Mouse (Mus musculus): Measurements from ENCODE around the gene Ttll10.
A peak's percentile ranks its signal among the peaks of the same experiment; 100 is the strongest.

Gene Ttll10

GRCm38 (mm10) chr4:156065156-156065894 lies 6.1 kb upstream of the Ttll10 start:
- no peak for DNase-seq

GRCm38 (mm10) chr4:156064510-156064897 lies 5.3 kb upstream of the Ttll10 start:
- no peak for DNase-seq

GRCm38 (mm10) chr4:156063861-156064509 lies 4.8 kb upstream of the Ttll10 start:
- no peak for DNase-seq

GRCm38 (mm10) chr4:156059713-156060112 lies 499 bp upstream of the Ttll10 start:
- no peak for DNase-seq

GRCm38 (mm10) chr4:156058826-156059225 lies 388 bp downstream of the Ttll10 start:
- DNase-seq: no peak

GRCm38 (mm10) chr4:156057702-156058101 lies 1.5 kb downstream of the Ttll10 start:
- DNase-seq: no peak

- DNase-seq: no peak
Measured at GRCm38 (mm10) chr4:156055173-156055572, 4.0 kb downstream of the Ttll10 start.

- no peak for DNase-seq
Measured at GRCm38 (mm10) chr4:156054606-156055005, 4.6 kb downstream of the Ttll10 start.

- no peak for DNase-seq
Measured at GRCm38 (mm10) chr4:156054130-156054529, 5.1 kb downstream of the Ttll10 start.

GRCm38 (mm10) chr4:156053113-156053512 lies 6.1 kb downstream of the Ttll10 start:
- no peak for DNase-seq

- no peak for DNase-seq
Measured at GRCm38 (mm10) chr4:156050391-156050980, 8.7 kb downstream of the Ttll10 start.

- no peak for DNase-seq
Measured at GRCm38 (mm10) chr4:156049779-156050178, 9.4 kb downstream of the Ttll10 start.

GRCm38 (mm10) chr4:156044754-156045153 lies 14.5 kb downstream of the Ttll10 start:
- DNase-seq: no peak

GRCm38 (mm10) chr4:156034901-156035300 lies 24.3 kb downstream of the Ttll10 start:
- no peak for DNase-seq

GRCm38 (mm10) chr4:156034301-156034700 lies 24.9 kb downstream of the Ttll10 start:
- no peak for DNase-seq

GRCm38 (mm10) chr4:156033476-156034119 lies 25.6 kb downstream of the Ttll10 start:
- peak; percentile 30 for DNase-seq

GRCm38 (mm10) chr4:156032856-156033255 lies 26.4 kb downstream of the Ttll10 start:
- no peak for DNase-seq

GRCm38 (mm10) chr4:156031593-156032391 lies 27.4 kb downstream of the Ttll10 start:
- DNase-seq: peak; percentile 81

- DNase-seq: no peak
Measured at GRCm38 (mm10) chr4:156031255-156031592, 28.0 kb downstream of the Ttll10 start.

GRCm38 (mm10) chr4:156030651-156031118 lies 28.5 kb downstream of the Ttll10 start:
- peak; percentile 17 for DNase-seq

GRCm38 (mm10) chr4:156028580-156028979 lies 30.6 kb downstream of the Ttll10 start:
- DNase-seq: no peak

GRCm38 (mm10) chr4:156026013-156026412 lies 33.2 kb downstream of the Ttll10 start, which contains the start of gene Tnfrsf18:
TSS of gene Tnfrsf18 (plus strand) at chr4:156026164.
- no peak for DNase-seq

GRCm38 (mm10) chr4:156024184-156024583 lies 35.0 kb downstream of the Ttll10 start:
- no peak for DNase-seq
